Mouse (Mus musculus): ENCODE data around the gene Satl1. TPM values are rescaled to one million over a fixed set of nuclear protein-coding genes. Genes with fewer than 3 reads are reported as not detected.
A peak's percentile ranks its signal among the peaks of the same experiment; 100 is the strongest.
"Not testable (repeated sequence)": the region's sequence is repeated elsewhere in the genome, so short reads cannot be mapped to it uniquely, and the experiment has no call there.

The Satl1 gene
- not detected in 2 replicates for polyA plus RNA-seq (2014; fragmentation: Nextera tagmentation; extraction: Ambion mirVana)

- no peak within 1 kb of the TSS for H3K27ac ChIP-seq (ENCODE audit: low read depth)
- DNase-seq (ENCODE audit: low spot score), result no peak
- no peak for ATAC-seq (replicated peaks; ENCODE audit: low FRiP score, low TSS enrichment, low read depth)
- H3K9ac ChIP-seq (ENCODE audit: low read length), result no peak within 1 kb of the TSS
- H3K27me3 ChIP-seq (replicated peaks; ENCODE audit: control insufficient read depth, insufficient read depth, low read length), result no peaks in the 10 kb centered on the region
- WGBS, result 88% methylated on average over 3 of the region's 3 CpGs
- H3K4me1 ChIP-seq (replicated peaks; ENCODE audit: control insufficient read depth, insufficient read depth, low read length), result no peaks in the 10 kb centered on the region
- no peak within 1 kb of the TSS for H3K4me3 ChIP-seq (ENCODE audit: low read depth, low read length)
- H3K9me3 ChIP-seq (ENCODE audit: control insufficient read depth, low read length), result no peaks in the 10 kb centered on the region
- H3K4me2 ChIP-seq (ENCODE audit: low read length), result no peak within 1 kb of the TSS
- H3K36me3 ChIP-seq (ENCODE audit: control insufficient read depth, insufficient read depth, low read length), result no peaks in the 10 kb centered on the region
Observed at GRCm38 (mm10) chrX:112406679-112407078, at the start of gene Satl1. Satl1 (minus strand) TSS chrX:112406779.

GRCm38 (mm10) chrX:112438064-112438463 lies 31.5 kb upstream of the Satl1 start:
- 81% methylated on average over 2 of the region's 2 CpGs for WGBS
- ATAC-seq (replicated peaks; ENCODE audit: low FRiP score, low TSS enrichment, low read depth) (no peak), DNase-seq (ENCODE audit: low spot score) (no peak)
- Histone ChIP-seq H3K9ac (ENCODE audit: low read length) (no peak overlapping the region), H3K27ac (ENCODE audit: low read depth) (no peak overlapping the region), H3K36me3 (ENCODE audit: control insufficient read depth, insufficient read depth, low read length) (no peaks in the 10 kb centered on the region), H3K27me3 (replicated peaks; ENCODE audit: control insufficient read depth, insufficient read depth, low read length) (no peaks in the 10 kb centered on the region), H3K4me2 (ENCODE audit: low read length) (no peak overlapping the region), H3K9me3 (ENCODE audit: control insufficient read depth, low read length) (no peaks in the 10 kb centered on the region), H3K4me1 (replicated peaks; ENCODE audit: control insufficient read depth, insufficient read depth, low read length) (no peaks in the 10 kb centered on the region), H3K4me3 (ENCODE audit: low read depth, low read length) (no peak overlapping the region)

GRCm38 (mm10) chrX:112437580-112437979 lies 31.0 kb upstream of the Satl1 start:
- DNase-seq (ENCODE audit: low spot score) (no peak), ATAC-seq (replicated peaks; ENCODE audit: low FRiP score, low TSS enrichment, low read depth) (no peak)
- Histone ChIP-seq H3K27ac (ENCODE audit: low read depth) (no peak overlapping the region), H3K27me3 (replicated peaks; ENCODE audit: control insufficient read depth, insufficient read depth, low read length) (no peaks in the 10 kb centered on the region), H3K4me1 (replicated peaks; ENCODE audit: control insufficient read depth, insufficient read depth, low read length) (no peaks in the 10 kb centered on the region), H3K9ac (ENCODE audit: low read length) (no peak overlapping the region), H3K9me3 (ENCODE audit: control insufficient read depth, low read length) (no peaks in the 10 kb centered on the region), H3K4me3 (ENCODE audit: low read depth, low read length) (no peak overlapping the region), H3K4me2 (ENCODE audit: low read length) (no peak overlapping the region), H3K36me3 (ENCODE audit: control insufficient read depth, insufficient read depth, low read length) (no peaks in the 10 kb centered on the region)
- WGBS, result 70% methylated on average over 1 of the region's 1 CpGs

- H3K27me3 ChIP-seq (replicated peaks; ENCODE audit: control insufficient read depth, insufficient read depth, low read length); DNase-seq (ENCODE audit: low spot score); H3K9me3 ChIP-seq (ENCODE audit: control insufficient read depth, low read length); H3K27ac ChIP-seq (ENCODE audit: low read depth); H3K4me3 ChIP-seq (ENCODE audit: low read depth, low read length); H3K4me1 ChIP-seq (replicated peaks; ENCODE audit: control insufficient read depth, insufficient read depth, low read length); H3K4me2 ChIP-seq (ENCODE audit: low read length); H3K36me3 ChIP-seq (ENCODE audit: control insufficient read depth, insufficient read depth, low read length); H3K9ac ChIP-seq (ENCODE audit: low read length); ATAC-seq (replicated peaks; ENCODE audit: low FRiP score, low TSS enrichment, low read depth): not testable (repeated sequence)
- 50% methylated on average over 2 of the region's 2 CpGs for WGBS
Observed at GRCm38 (mm10) chrX:112422998-112423397, 16.4 kb upstream of the Satl1 start.

GRCm38 (mm10) chrX:112412309-112412708 lies 5.7 kb upstream of the Satl1 start:
- Histone ChIP-seq H3K27ac (ENCODE audit: low read depth) (no peak overlapping the region), H3K9me3 (ENCODE audit: control insufficient read depth, low read length) (no peaks in the 10 kb centered on the region), H3K27me3 (replicated peaks; ENCODE audit: control insufficient read depth, insufficient read depth, low read length) (no peaks in the 10 kb centered on the region), H3K9ac (ENCODE audit: low read length) (no peak overlapping the region), H3K4me1 (replicated peaks; ENCODE audit: control insufficient read depth, insufficient read depth, low read length) (no peaks in the 10 kb centered on the region), H3K36me3 (ENCODE audit: control insufficient read depth, insufficient read depth, low read length) (no peaks in the 10 kb centered on the region), H3K4me3 (ENCODE audit: low read depth, low read length) (no peak overlapping the region), H3K4me2 (ENCODE audit: low read length) (no peak overlapping the region)
- WGBS, result 77% methylated on average over 2 of the region's 2 CpGs
- DNase-seq (ENCODE audit: low spot score) (no peak), ATAC-seq (replicated peaks; ENCODE audit: low FRiP score, low TSS enrichment, low read depth) (no peak)

- 83% methylated on average over 5 of the region's 5 CpGs for WGBS
Observed at GRCm38 (mm10) chrX:112370577-112371410, 35.8 kb downstream of the Satl1 start.

GRCm38 (mm10) chrX:112368426-112368825 lies 38.2 kb downstream of the Satl1 start:
- ATAC-seq (replicated peaks; ENCODE audit: low FRiP score, low TSS enrichment, low read depth), result no peak
- H3K4me2 ChIP-seq (ENCODE audit: low read length), result no peak overlapping the region

More at GRCm38 (mm10) chrX:112370577-112371410, 35.8 kb downstream of the Satl1 start:
- peak; percentile 100 for ATAC-seq (replicated peaks; ENCODE audit: low FRiP score, low TSS enrichment, low read depth)
- peak; percentile 74 for DNase-seq (ENCODE audit: low spot score)
- H3K27ac ChIP-seq (ENCODE audit: low read depth); H3K9me3 ChIP-seq (ENCODE audit: control insufficient read depth, low read length); H3K36me3 ChIP-seq (ENCODE audit: control insufficient read depth, insufficient read depth, low read length); H3K4me2 ChIP-seq (ENCODE audit: low read length); H3K27me3 ChIP-seq (replicated peaks; ENCODE audit: control insufficient read depth, insufficient read depth, low read length); H3K9ac ChIP-seq (ENCODE audit: low read length); H3K4me1 ChIP-seq (replicated peaks; ENCODE audit: control insufficient read depth, insufficient read depth, low read length); H3K4me3 ChIP-seq (ENCODE audit: low read depth, low read length): not testable (repeated sequence)

GRCm38 (mm10) chrX:112348395-112348791 lies 58.2 kb downstream of the Satl1 start:
- H3K27me3 ChIP-seq (replicated peaks; ENCODE audit: control insufficient read depth, insufficient read depth, low read length), result no peaks in the 10 kb centered on the region
- H3K4me3 ChIP-seq (ENCODE audit: low read depth, low read length), result no peak overlapping the region
- H3K36me3 ChIP-seq (ENCODE audit: control insufficient read depth, insufficient read depth, low read length), result 0 out of 2 replicates have a peak, but pooled peaks cover 4% of the 10 kb centered on the region
- 47% methylated on average over 3 of the region's 3 CpGs for WGBS
- no peak overlapping the region for H3K4me2 ChIP-seq (ENCODE audit: low read length)
- H3K9ac ChIP-seq (ENCODE audit: low read length), result no peak overlapping the region
- H3K9me3 ChIP-seq (ENCODE audit: control insufficient read depth, low read length), result no peaks in the 10 kb centered on the region
- no peak overlapping the region for H3K27ac ChIP-seq (ENCODE audit: low read depth)
- no peaks in the 10 kb centered on the region for H3K4me1 ChIP-seq (replicated peaks; ENCODE audit: control insufficient read depth, insufficient read depth, low read length)
- ATAC-seq (replicated peaks; ENCODE audit: low FRiP score, low TSS enrichment, low read depth), result no peak
- no peak for DNase-seq (ENCODE audit: low spot score)

More at GRCm38 (mm10) chrX:112368426-112368825, 38.2 kb downstream of the Satl1 start:
- no peak for DNase-seq (ENCODE audit: low spot score)
- no peak overlapping the region for H3K9ac ChIP-seq (ENCODE audit: low read length)
- 42% methylated on average over 4 of the region's 4 CpGs for WGBS
- no peaks in the 10 kb centered on the region for H3K4me1 ChIP-seq (replicated peaks; ENCODE audit: control insufficient read depth, insufficient read depth, low read length)
- no peak overlapping the region for H3K4me3 ChIP-seq (ENCODE audit: low read depth, low read length)
- H3K9me3 ChIP-seq (ENCODE audit: control insufficient read depth, low read length), result no peaks in the 10 kb centered on the region
- H3K27ac ChIP-seq (ENCODE audit: low read depth), result no peak overlapping the region
- H3K27me3 ChIP-seq (replicated peaks; ENCODE audit: control insufficient read depth, insufficient read depth, low read length), result no peaks in the 10 kb centered on the region
- peaks cover 4% of the 10 kb centered on the region; the same call in 1 of the 2 replicates for H3K36me3 ChIP-seq (ENCODE audit: control insufficient read depth, insufficient read depth, low read length)
